Mouse (Mus musculus) inflammation-experienced regulatory T-cells, adult 6 months (primary cell): ENCODE data around the gene S1pr4. TPM values are rescaled to one million over a fixed set of nuclear protein-coding genes. Genes with fewer than 3 reads are reported as not detected.

Source experiments
- ATAC-seq: one replicate; pipeline ENCODE4 v1.8.0; 2017
- polyA plus RNA-seq, 3 experiments: library from polyadenylated mRNA; unstranded; fragments of 100-300 nt; shearing (Covaris generic); gene quantifications; one replicate each; pipeline ENCODE4 v1.2.1; 2017

S1pr4 gene
- polyA plus RNA-seq, 3 experiments from 2014 or later, result 49.1 to 93.2 (median 50.3) TPM

DNA sequence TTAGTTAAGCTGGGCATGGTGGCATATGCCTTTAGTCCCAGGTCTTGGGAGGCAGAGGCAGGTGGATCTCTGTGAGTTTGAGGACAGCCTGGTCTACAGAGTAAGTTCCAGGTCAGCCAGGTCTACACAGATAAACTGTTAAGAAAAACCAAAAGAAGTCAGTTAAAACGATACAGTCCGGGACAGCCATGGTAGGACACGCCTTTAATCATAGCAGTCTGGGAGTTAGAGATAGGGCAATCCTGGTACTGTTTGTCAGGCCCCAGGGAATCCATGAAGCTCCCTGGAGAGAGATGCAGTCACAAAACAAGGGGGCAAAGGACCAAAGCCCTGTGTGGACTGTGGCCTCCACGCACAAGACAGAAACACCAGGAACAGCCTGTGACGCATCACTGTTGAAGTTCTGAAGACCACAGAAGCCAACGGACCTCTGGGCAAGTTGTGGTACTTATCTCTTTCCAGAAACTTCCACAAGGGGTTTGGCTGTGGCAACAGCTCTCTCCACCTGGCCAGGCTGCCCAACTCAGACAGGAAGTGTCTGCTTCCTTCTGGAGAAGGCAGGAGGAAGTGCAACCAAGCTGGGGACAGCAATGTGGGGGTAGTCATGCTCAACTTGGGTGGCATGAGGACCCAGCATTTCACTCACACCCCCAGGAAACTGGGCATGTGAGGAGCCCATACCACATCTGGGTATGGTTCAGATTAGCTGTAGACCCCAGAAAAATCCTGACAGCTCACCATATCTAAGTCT is 19.5 kb upstream of the S1pr4 start:
- ATAC-seq, result no peak

DNA sequence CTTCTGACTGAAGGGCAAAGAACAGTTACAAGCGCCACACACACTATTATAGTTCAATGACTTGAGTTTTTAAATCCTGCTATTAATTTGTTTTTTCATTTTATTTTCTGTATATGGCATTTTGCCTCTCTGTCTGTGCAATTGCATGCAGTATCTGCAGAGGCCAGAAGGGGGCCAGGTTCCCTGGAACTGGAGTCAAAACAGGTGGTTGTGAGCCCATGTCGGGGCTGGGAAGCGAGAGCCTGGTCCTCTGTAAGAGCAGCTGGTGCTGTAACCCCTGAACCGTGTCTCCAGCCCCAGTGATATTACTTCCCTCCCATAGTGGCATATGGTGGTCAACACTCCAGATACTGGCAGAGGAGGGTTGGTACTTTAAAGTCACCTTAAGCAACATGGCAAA is 18.6 kb upstream of the S1pr4 start:
- peak; percentile 78 for ATAC-seq

DNA sequence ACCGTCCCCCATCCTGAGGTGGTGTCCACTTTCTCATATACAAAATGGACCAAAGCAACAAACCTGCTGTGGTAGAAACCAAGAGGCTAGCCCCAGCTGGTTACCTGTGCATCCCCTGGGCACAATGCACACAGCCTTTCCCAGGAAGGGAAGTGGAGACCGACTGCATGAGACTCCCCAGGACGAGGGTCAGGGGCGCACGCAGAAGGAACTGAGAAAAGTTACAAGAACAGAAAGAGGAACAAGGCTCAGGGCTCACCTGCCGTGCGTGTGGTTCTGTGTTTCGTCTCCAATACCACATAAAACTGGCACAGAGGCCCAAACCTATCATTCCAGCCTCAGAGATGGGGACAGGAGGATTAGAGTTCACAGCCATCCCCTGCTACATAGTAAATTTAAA is 17.3 kb upstream of the S1pr4 start:
- ATAC-seq, result no peak

DNA sequence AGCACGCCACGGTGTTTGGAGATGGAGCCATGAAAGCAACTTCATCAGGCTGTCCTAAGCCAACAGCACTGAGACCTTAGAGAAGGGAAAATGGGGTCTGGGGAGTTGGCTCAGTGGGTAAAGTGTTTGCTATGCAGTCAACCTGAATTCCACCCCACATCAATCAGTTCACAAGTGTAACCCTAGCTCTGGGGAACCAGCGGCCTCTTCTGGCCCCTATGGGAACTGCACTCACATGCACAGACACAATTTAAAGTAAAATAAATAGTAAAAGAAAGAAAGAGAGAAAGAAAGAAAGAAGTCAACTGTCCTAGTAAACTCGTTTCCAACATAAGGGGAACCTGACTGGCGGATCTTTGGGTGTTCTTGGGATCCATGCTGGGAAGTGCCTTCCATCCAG is 13.9 kb upstream of the S1pr4 start:
- ATAC-seq, result no peak

DNA sequence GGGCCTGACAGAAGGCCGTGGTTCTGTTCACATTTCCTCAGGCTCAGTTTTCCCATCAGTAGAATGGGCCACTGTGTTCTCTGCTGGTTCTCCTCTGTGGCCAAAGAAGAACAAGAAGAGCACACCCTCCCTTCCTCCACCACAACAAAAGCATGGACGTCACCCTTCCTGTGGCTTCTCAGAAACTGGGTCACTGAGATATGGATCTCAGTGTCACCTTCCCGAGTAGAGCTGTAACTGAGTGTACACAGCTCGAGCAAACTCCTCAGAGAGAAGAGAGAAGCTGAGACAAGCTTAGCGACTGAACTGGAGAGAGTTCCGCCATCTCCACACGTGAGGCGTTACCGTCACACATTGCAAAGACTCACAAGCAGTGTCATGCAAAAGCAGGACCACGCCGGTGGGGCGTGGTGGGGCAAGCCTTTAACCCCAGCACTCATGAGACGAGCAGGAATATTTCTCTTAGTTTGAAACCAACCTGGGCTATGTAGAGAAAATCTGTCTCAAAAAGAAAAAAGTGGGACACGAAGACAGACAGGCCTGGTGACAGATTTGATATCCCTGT is 10.4 kb upstream of the S1pr4 start:
- peak; percentile 83 for ATAC-seq

DNA sequence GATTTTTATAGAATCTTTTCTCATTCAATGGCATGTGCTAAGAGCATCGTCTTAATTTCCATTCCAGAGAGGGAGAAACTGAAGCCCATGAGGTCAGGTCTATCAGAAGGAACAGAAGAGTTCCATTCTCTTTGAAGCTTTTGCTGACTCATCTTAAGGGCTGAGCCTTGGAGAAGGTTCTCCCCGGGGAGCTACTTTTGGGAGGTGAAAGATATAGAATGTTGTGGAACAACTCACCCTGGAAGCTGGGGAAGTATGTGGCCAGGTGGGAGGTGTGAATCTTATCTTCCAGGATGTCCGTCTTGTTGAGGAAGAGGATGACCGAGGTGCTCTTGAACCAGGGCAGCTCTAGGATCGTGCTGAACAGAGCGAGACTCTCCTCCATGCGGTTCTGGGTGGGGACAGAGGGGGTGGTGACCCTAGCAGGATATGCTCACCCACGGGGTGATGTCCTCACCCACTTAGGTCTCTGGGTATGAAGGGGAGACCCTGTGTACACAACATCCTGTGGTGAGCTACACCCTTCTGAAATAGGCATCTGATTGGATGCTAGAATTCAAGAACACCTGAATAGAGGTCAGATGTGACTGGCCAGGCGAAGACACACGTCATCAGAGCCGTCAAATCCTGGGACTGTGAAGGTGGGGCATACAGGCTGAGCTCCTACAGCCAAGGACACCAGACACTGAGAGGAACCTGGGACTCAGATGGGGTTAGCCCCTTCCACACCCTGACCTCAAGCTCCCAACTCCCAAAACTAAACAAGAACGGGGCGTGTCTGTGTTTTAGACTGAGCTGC is 8.0 kb upstream of the S1pr4 start:
- ATAC-seq, result peak; percentile 69

DNA sequence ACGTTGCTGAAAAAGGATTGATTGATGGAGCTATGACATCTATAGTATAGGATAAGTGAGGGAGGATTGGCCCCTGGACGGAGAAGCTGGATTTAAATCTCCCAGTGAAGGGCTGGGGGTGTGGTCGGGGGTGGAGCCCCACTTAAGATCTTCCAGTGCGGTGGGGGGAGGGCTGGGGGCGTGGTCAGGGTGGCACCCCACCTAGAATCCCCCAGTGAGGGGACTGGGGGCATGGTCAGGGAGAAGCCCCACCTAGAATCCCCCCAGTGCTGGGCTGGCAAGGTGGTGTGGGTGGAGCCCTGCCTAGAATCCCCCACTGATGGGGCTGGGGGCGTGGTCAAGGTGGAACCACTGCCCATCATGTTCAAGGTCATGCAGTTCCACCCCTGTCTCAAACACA is 7.2 kb upstream of the S1pr4 start:
- no peak for ATAC-seq

DNA sequence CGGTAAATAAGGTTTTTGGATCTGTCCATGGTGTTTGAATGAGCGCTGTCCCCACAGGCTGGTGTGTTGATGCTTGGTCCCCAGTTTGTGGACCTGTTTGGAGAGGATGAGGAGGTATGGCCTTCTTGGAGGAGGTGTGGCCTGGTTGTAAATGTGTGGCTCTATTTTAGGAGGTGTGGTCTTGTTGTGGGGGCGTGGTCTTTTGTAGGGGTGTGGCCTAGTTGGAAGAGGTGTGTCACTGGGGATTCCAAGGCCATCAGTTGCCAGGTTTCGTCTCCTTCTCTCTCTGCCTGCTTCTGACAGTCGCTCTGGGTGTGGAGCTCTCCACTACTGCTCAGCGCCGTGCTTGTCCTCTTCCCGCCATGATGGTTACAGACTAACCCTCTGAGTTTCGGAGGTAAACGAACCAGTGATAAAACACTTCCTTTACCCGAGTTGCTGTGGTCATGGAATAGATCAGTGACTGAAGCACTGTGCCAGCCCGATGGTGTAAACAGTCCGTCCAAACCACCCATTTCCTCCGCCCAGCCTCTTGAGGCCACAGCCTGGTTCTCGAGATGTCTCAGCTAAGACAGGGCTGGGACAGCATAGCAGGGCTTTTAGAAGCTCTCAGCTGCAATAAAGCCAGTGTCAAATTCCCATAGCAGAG is 5.2 kb upstream of the S1pr4 start:
- no peak for ATAC-seq

DNA sequence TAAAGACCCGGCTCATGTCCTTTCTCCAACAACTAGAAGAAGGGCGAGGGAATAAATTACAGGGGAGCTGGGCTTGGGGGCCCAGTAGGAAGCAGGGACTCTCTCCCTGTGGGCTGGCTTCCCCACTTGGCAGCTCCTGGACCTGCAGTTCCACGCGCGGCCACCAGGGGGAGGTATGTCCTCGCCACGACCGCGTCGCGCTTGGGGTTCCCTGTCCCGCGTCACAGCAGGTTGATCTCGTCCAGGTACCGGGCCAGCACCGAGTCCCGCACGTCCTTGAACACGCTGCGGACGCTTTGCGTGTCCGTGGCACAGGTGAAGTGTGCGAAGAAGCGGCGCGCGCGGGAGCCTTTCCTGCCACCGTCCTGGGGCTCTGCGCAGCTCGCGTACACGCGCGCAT is 2.7 kb upstream of the S1pr4 start:
- peak; percentile 34 for ATAC-seq

DNA sequence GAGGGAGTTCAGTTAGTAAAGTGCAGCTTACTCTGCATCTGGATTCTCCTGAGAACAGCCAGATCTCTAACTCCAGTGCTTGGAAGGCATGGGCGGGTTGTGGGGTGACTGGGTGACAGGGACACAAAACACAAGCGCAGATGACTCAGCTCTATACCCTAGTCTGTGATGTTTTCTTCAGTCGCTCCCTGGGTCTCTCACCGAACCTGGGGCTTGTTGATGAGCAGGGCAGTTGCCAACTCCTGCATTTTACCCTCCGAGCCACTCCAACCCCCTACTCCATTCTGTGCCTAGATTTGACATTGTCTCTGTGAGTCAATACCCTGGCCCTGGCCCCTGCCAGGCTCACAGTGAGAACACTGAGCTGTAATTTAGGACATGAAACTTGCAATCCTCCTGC is 1.9 kb upstream of the S1pr4 start:
- no peak for ATAC-seq

DNA sequence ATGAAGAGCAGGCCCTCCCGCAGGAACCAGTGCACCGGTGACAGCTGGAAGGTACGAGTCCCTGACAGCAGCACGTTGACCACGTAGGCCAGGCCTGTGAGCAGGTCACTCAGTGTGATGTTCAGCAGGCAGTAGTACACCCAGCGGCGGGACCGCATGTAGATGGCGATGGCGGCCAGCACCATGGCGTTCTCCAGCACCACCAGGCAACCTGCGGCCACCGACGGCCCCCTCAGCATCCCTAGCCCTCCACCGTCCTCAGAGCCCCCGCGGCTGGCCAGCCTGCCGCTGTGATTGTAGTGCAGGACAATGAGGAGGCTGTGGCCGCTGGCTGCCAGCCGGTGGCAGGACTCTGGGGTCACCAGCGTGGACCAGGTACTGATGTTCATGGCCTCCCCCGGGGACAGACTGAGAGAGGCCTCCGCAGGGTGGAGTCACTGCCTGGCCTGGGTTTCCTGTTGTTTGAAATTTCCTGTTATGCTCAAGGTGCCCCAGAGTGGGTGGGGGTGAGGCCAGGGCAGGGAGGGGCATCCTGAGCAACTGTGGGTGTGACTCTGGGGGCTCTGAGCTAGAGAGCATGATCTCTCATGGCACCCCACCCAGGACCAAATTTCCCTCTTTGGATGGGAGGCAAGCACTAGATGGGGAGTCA is 556 bp downstream of the S1pr4 start:
- ATAC-seq, result peak; percentile 55

DNA sequence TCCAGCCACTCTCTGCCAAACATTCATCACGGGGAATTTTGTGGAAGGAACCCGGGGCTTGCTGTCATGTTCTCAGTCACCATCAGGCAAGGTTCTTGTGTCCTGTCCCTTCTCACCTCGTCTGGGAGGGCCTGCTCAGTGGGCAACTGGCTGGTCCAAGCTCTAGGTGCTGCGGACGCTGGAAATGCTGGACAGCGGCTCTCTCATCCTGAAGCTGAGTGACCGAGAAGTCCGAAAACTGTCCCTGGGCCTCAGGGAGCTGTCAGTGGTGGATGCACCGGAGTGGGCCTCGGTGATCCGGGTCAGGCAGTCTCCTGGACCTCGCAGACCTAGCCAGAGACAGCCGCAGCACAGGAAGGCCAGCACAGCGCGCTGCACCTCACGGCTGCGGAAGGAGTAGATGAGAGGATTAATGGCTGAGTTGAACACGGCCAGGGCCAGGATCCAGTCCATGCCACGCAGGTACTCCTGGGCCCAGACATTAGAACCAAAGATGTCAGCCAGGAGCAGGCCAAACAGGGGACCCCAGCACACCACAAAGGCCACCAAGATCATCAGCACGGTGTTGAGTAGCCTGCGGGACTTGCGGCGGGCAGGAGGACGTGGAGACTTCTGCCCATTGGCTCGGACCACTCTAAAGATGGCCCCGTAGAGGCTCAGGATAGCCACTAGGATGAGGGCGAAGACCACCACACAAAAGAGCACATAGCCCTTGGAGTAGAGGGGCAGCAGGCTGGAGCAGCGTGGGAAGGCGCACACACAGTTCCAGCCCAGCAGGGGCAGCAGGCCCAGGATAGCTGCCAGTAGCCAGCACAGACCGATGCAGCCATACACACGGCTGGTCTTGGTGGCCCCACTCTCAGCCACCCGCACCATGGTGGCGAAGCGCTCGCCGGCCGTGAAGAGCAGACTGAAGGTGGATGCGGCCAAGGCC is 1.3 kb downstream of the S1pr4 start:
- no peak for ATAC-seq

DNA sequence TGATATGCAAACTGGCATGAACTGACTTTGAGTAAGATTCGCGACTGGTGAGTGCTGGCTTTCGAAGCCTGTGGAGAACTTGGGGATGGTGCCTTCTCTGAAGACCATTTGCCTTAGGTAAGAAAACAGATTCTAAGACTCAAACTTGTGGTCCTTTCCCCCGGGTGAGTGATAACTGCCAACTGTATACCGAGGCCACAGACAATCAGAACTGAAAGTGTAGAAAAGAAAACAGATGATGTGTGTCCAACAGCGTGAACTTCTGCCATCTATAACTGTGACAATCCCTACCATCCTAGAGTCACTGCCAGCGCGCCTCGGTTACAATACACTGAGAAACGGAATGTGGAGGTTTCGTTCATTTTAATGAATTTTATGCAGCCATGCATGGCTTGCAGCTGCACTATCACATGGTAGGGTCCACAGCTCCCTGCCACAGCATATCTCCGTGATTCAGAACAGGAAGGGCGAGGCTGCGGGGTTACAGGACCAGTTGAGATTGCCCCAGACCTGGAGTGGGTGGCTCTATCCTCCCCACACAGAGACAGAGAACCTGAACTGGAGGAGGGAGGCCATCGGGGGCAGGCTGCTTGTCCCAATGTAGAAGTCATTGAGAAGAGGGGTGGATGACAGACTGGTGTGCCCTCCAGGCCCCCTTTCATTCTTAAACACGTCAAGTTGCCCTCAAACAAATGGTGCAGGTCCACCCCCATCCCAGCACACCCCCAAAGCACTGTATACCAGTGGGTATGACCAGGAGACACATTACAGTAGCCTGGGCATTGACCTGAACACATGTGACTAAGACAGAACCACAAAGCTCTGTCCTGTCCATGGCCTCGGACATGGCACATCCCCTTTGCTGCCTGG is 2.3 kb downstream of the S1pr4 start:
- ATAC-seq, result no peak

DNA sequence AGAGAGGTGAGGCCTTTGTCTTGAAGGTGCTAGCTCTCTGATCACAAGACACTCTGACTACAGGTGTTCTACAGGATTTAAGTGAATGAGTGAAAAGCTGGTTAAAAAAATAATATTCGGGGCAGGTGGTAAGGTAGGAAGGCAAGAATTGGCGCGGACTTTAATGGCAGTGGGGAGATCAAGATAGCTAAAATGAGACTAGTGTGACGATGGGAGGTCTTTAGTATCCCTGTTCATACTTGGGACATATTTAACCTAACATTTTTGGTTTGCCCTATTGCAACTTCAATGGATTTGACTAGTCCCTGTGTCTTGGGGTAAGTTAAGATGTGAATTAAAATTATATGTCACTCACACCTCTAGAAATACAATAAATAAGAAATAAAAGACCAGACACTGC is 3.0 kb downstream of the S1pr4 start:
- ATAC-seq, result no peak

DNA sequence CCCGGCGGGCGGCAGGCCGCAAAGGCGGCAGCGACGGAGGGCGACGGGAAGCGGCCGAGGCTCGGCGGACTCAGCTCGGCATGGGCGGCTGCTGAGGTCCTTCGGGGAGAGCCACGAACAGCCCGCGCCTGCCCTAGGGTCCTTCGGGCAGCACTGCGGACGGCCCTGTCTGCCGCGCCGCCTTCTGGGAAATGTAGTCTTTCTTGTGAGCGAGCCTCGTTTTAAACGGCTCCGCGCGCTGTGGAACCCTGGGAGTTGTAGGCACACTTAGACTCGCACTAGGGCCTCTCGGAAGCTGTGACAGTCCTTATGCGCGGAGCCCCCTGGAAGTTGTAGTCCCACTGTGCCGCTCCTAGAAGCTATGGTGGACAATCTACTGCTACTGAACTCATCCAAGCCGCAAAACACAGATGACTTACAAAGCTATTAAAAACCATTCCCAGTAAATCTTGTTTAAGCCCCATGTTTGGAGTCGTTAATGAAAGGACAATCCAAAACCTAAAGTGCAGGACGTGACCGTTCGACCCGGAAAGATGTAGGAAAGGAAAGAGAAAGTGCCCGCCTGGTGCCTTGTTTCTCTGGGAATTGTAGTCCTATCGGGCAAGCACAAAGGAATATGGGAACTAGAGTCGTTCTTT is 3.5 kb downstream of the S1pr4 start, which contains the start of gene Ncln:
Gene Ncln (minus strand): TSS at position 129 of the 638 bp plus-strand sequence.
- ATAC-seq, result peak; percentile 92

DNA sequence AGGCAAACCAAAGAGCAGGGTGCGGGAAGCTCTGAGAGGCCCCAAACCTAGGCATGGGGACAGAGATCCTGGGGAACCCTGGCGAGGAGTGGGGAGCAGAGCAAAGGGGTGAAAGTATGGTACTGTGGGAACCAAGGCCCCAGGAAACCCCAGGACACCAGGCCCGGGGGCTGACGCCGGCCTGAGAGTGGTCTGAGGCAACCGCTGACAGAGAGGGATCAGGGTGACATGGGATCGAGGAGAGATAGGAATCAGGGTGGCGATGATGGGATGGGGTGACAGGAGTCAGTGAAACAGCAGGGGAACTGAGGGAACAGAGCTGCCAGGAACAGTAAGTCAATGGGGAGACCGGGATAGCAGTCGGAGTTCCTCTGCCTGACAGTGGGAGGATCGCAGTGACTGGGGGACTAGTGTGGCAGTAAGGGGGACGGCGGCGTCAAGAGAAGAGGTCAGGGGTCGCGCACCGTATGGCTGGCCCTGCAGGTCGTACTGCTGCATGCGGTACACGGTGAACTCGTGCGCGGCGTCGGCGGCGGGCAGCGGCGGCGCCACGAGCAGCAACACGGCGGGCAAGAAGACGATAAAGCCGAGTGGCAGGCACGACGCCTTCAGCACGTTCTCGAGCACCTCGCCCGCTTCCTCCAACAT is 4.2 kb downstream of the S1pr4 start:
- peak; percentile 31 for ATAC-seq

DNA sequence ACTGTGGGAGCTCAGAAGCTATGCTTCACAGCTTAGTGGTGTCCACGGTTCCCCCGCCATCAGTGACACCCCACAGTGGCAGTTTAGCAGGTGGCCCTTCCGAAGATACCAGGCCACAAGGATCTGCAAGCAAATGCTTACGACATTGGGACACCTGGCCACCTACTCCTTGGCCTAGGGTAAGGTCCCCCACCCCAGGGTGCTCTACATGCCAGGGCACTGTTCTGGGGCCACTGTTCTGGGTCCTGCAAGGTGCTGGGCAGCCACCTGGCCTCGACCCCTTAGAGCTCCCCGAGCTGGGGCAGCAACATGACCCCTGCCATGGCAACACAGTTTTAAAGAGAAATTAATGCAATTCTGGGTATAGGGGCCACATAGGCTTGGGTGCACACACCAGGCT is 4.8 kb downstream of the S1pr4 start:
- ATAC-seq, result no peak

DNA sequence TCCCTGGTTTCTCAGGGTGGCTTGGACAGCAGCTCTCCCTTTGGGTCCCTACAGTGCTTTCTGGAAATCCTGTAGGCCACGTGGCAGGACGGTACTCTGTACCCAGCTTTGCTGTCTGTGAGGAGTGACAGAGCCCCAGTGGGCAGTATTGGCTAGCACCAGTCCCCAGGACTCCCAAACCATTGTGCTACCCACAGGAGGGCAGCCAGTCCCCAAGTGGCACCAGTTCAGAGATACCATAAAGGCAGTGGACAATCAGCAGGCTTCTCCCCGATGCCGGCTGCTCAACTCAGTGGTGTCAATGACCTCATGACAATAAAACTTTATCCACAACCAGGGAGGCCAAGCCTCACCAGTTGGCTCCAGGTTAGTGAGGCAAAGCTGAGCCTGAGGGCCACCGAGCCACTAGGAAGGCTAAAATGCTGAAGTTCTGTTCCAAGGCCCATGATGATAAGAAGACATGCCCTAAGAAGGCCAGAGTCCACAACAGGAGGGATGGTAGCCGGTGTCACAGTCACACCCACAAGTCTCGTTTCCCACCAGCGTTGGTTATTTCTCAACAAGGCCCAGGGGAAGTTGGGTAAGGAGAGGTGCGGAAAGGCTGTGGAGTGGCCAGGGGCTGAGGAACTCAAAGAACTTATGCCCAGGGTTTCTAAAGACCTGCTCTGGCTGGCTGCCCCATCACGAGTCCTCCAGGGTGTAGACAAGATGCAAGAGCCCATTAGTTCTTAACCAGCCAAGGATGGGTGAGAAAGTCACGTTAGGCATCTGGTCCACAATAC is 5.5 kb downstream of the S1pr4 start:
- no peak for ATAC-seq
